Comparison of ENCODE assay signal across 8 mouse cellular contexts in genomic region chr8:72218781-72219540, GRCm38 (mm10). TPM values are rescaled to one million over a fixed set of nuclear protein-coding genes. Genes with fewer than 3 reads are reported as not detected.
DNase-seq lines count a peak whose midpoint lies in the region; ATAC-seq and TF ChIP-seq lines count a peak whose summit lies in the region.

No protein-coding gene starts in this region.

- H3K27ac ChIP-seq in kidney, embryonic 15.5 days = peak overlapping the region; percentile 74; the same call in 1 of the 2 replicates
- no peak overlapping the region for H3K27ac ChIP-seq in cortical plate, adult 2 months (ENCODE audit: insufficient read depth, low read length)
- no peak overlapping the region for H3K27ac ChIP-seq in hindbrain, postnatal 0 days
- H3K27ac ChIP-seq in midbrain, embryonic 16.5 days (ENCODE audit: low read length) = 0 out of 2 replicates have a peak overlapping the region, but pooled peaks have one; percentile 73

- peaks cover 11% of the 10 kb centered on the region for H3K4me1 ChIP-seq in kidney, embryonic 15.5 days
- peaks cover 7% of the 10 kb centered on the region for H3K4me1 ChIP-seq in cortical plate, adult 2 months (ENCODE audit: control insufficient read depth, insufficient read depth, low read length)
- peaks cover 7% of the 10 kb centered on the region for H3K4me1 ChIP-seq in hindbrain, postnatal 0 days (ENCODE audit: insufficient read depth, low read length)
- peaks cover 14% of the 10 kb centered on the region for H3K4me1 ChIP-seq in midbrain, embryonic 16.5 days (ENCODE audit: control insufficient read depth, insufficient read depth, low read length)

- DNase-seq in kidney, postnatal 25 days = no peak
- no peak for DNase-seq in hindbrain, postnatal 0 days (ENCODE audit: low spot score)
- DNase-seq in adrenal gland, adult 18-20 months (ENCODE audit: low spot score in 2 of 2) = no peak
- no peak for DNase-seq in gastrocnemius, adult 18-20 months (ENCODE audit: low spot score)
- DNase-seq in lung, postnatal 4 days = no peak

- H3K9me3 ChIP-seq in kidney, embryonic 15.5 days (replicated peaks) = no peaks in the 10 kb centered on the region
- no peaks in the 10 kb centered on the region for H3K9me3 ChIP-seq in hindbrain, postnatal 0 days (ENCODE audit: low read length)
- H3K9me3 ChIP-seq in midbrain, embryonic 16.5 days (replicated peaks; ENCODE audit: control insufficient read depth, low read length, poor library complexity, severe bottlenecking) = no peaks in the 10 kb centered on the region

- H3K27me3 ChIP-seq in kidney, embryonic 15.5 days = peaks cover 15% of the 10 kb centered on the region; the same call in 1 of the 2 replicates
- H3K27me3 ChIP-seq in hindbrain, postnatal 0 days (ENCODE audit: insufficient read depth, low read length) = no peaks in the 10 kb centered on the region
- peaks cover 12% of the 10 kb centered on the region for H3K27me3 ChIP-seq in midbrain, embryonic 16.5 days (ENCODE audit: control insufficient read depth, insufficient read depth, low read depth, low read length)

- no peak for TF ChIP-seq POLR2A in cortical plate, adult 2 months (IDR thresholded peaks at IDR 0.05; ENCODE audit: extremely low read depth, insufficient read depth, low read length)

- no peak overlapping the region for H3K9ac ChIP-seq in kidney, embryonic 15.5 days
- no peak overlapping the region for H3K9ac ChIP-seq in hindbrain, postnatal 0 days (replicated peaks; ENCODE audit: low read length)
- no peak overlapping the region for H3K9ac ChIP-seq in midbrain, embryonic 16.5 days (ENCODE audit: low read depth, low read length)

- peak overlapping the region; percentile 71 for H3K4me3 ChIP-seq in kidney, embryonic 15.5 days (replicated peaks)
- H3K4me3 ChIP-seq in cortical plate, adult 2 months (ENCODE audit: insufficient read depth, low read length) = peak overlapping the region; percentile 89; the same call in 1 of the 2 replicates
- H3K4me3 ChIP-seq in hindbrain, postnatal 0 days (ENCODE audit: low read length) = peak overlapping the region; percentile 83
- H3K4me3 ChIP-seq in midbrain, embryonic 16.5 days (ENCODE audit: low read depth, low read length) = peak overlapping the region; percentile 57

- no peak for ATAC-seq in kidney, embryonic 15.5 days (replicated peaks; ENCODE audit: low FRiP score)
- ATAC-seq in hindbrain, postnatal 0 days = peak; percentile 33
- ATAC-seq in midbrain, embryonic 16.5 days = peak; percentile 50

- peak overlapping the region; percentile 74 for H3K4me2 ChIP-seq in kidney, embryonic 15.5 days
- H3K4me2 ChIP-seq in hindbrain, postnatal 0 days (ENCODE audit: low read depth, low read length) = peak overlapping the region; percentile 88
- peak overlapping the region; percentile 90 for H3K4me2 ChIP-seq in midbrain, embryonic 16.5 days (ENCODE audit: low read length)

- no peak for TF ChIP-seq CTCF in cortical plate, adult 2 months (IDR thresholded peaks at IDR 0.05; ENCODE audit: extremely low read depth, insufficient read depth, low read length)
- no peak for TF ChIP-seq CTCF in hindbrain, postnatal 0 days (IDR thresholded peaks at IDR 0.05; ENCODE audit: low read depth)

- peaks cover 31% of the 10 kb centered on the region for H3K36me3 ChIP-seq in kidney, embryonic 15.5 days
- H3K36me3 ChIP-seq in hindbrain, postnatal 0 days (ENCODE audit: insufficient read depth, low read length) = peaks cover 10% of the 10 kb centered on the region
- H3K36me3 ChIP-seq in midbrain, embryonic 16.5 days (ENCODE audit: control insufficient read depth, insufficient read depth, low read length) = peaks cover 10% of the 10 kb centered on the region

- WGBS in kidney, embryonic 15.5 days = 79% methylated on average over 10 of the region's 10 CpGs
- 75% methylated on average over 9 of the region's 10 CpGs for WGBS in hindbrain, postnatal 0 days
- WGBS in midbrain, embryonic 16.5 days = 75% methylated on average over 9 of the region's 10 CpGs

RNA-seq across cellular contexts. Expression of gene Fam32a, which starts 0.6 kb away (rescaled TPM):
- 73.0 and 74.0 TPM in 2 replicates for polyA plus RNA-seq in kidney, embryonic 15.5 days (2015; fragmentation: Nextera tagmentation; extraction: Ambion mirVana)
- 69.6 and 79.2 TPM in 2 replicates for polyA plus RNA-seq in cortical plate, adult 2 months (2012; rRNA removed)
- 90.0 and 94.7 TPM in 2 replicates for total RNA-seq in hindbrain, postnatal 0 days (2014; rRNA removed)
- polyA plus RNA-seq in hindbrain, postnatal 0 days (2015; fragmentation: Nextera tagmentation; extraction: Ambion mirVana) = 78.9 and 83.2 TPM in 2 replicates
- 111 and 112 TPM in 2 replicates for polyA plus RNA-seq in midbrain, embryonic 16.5 days (2015; fragmentation: Nextera tagmentation; extraction: Ambion mirVana)
- 10 to 100 TPM; 48.6 to 71.9 TPM for total RNA-seq in adrenal gland, adult 18-20 months (2021)
- 1 to 10 TPM; 7.3 to 9.4 TPM for total RNA-seq in gastrocnemius, adult 18-20 months (2021)

RNA-seq across cellular contexts. Expression of gene Gm11034, which starts 5.5 kb away (rescaled TPM):
- polyA plus RNA-seq in kidney, embryonic 15.5 days (2015; fragmentation: Nextera tagmentation; extraction: Ambion mirVana) = not detected in 2 replicates
- polyA plus RNA-seq in cortical plate, adult 2 months (2012; rRNA removed) = not detected in 2 replicates
- total RNA-seq in hindbrain, postnatal 0 days (2014; rRNA removed) = not detected in 2 replicates
- not detected in 2 replicates for polyA plus RNA-seq in hindbrain, postnatal 0 days (2015; fragmentation: Nextera tagmentation; extraction: Ambion mirVana)
- not detected in 2 replicates for polyA plus RNA-seq in midbrain, embryonic 16.5 days (2015; fragmentation: Nextera tagmentation; extraction: Ambion mirVana)
- total RNA-seq in adrenal gland, adult 18-20 months (2021) = not detected
- not detected for total RNA-seq in gastrocnemius, adult 18-20 months (2021)

RNA-seq across cellular contexts. Expression of gene Cib3, which starts 6.3 kb away (rescaled TPM):
- not detected in 2 replicates for polyA plus RNA-seq in kidney, embryonic 15.5 days (2015; fragmentation: Nextera tagmentation; extraction: Ambion mirVana)
- polyA plus RNA-seq in cortical plate, adult 2 months (2012; rRNA removed) = not detected in 2 replicates
- total RNA-seq in hindbrain, postnatal 0 days (2014; rRNA removed) = not detected in 2 replicates
- not detected in 2 replicates for polyA plus RNA-seq in hindbrain, postnatal 0 days (2015; fragmentation: Nextera tagmentation; extraction: Ambion mirVana)
- polyA plus RNA-seq in midbrain, embryonic 16.5 days (2015; fragmentation: Nextera tagmentation; extraction: Ambion mirVana) = 0.11 TPM in 1 of 2 replicates, not detected in the other
- total RNA-seq in adrenal gland, adult 18-20 months (2021) = not detected
- not detected for total RNA-seq in gastrocnemius, adult 18-20 months (2021)

RNA-seq across cellular contexts. Expression of gene Ap1m1, which starts 20.9 kb away (rescaled TPM):
- polyA plus RNA-seq in kidney, embryonic 15.5 days (2015; fragmentation: Nextera tagmentation; extraction: Ambion mirVana) = 123 and 138 TPM in 2 replicates
- polyA plus RNA-seq in cortical plate, adult 2 months (2012; rRNA removed) = 101 and 104 TPM in 2 replicates
- total RNA-seq in hindbrain, postnatal 0 days (2014; rRNA removed) = 76.8 and 81.3 TPM in 2 replicates
- polyA plus RNA-seq in hindbrain, postnatal 0 days (2015; fragmentation: Nextera tagmentation; extraction: Ambion mirVana) = 197 and 216 TPM in 2 replicates
- 288 and 297 TPM in 2 replicates for polyA plus RNA-seq in midbrain, embryonic 16.5 days (2015; fragmentation: Nextera tagmentation; extraction: Ambion mirVana)
- total RNA-seq in adrenal gland, adult 18-20 months (2021) = 10 to 100 TPM; 52.6 to 55.4 TPM
- 10 to 100 TPM; 20.9 to 21.8 TPM for total RNA-seq in gastrocnemius, adult 18-20 months (2021)

RNA-seq across cellular contexts. Expression of gene Hsh2d, which starts 29.5 kb away (rescaled TPM):
- 0.08 TPM in 1 of 2 replicates, not detected in the other for polyA plus RNA-seq in kidney, embryonic 15.5 days (2015; fragmentation: Nextera tagmentation; extraction: Ambion mirVana)
- 0.06 and 0.13 TPM in 2 replicates for polyA plus RNA-seq in cortical plate, adult 2 months (2012; rRNA removed)
- not detected in 2 replicates for total RNA-seq in hindbrain, postnatal 0 days (2014; rRNA removed)
- 0.14 TPM in 1 of 2 replicates, not detected in the other for polyA plus RNA-seq in hindbrain, postnatal 0 days (2015; fragmentation: Nextera tagmentation; extraction: Ambion mirVana)
- polyA plus RNA-seq in midbrain, embryonic 16.5 days (2015; fragmentation: Nextera tagmentation; extraction: Ambion mirVana) = not detected in 2 replicates
- not detected for total RNA-seq in adrenal gland, adult 18-20 months (2021)
- total RNA-seq in gastrocnemius, adult 18-20 months (2021) = not detected

Comparison
In these comparisons a context has a peak if more than half of its experiments do, and no peak if none do; other contexts are left out.
1. H3K27ac ChIP-seq: peak in kidney, embryonic 15.5 days (single experiment) and midbrain, embryonic 16.5 days (single experiment); none in cortical plate, adult 2 months (single experiment) and hindbrain, postnatal 0 days (single experiment).
2. Peak in every context shown above with its lines, with median percentiles within 50 percentile points of each other: H3K4me2 ChIP-seq and H3K4me3 ChIP-seq.